Mouse (Mus musculus): ENCODE data around the gene Gm20388. TPM values are rescaled to one million over a fixed set of nuclear protein-coding genes. Genes with fewer than 3 reads are reported as not detected.

The Gm20388 gene
- polyA plus RNA-seq, 1 experiment from 2014 or later = 1.7 TPM

- 83% methylated on average over 4 of the region's 4 CpGs for WGBS
- Histone ChIP-seq H3K4me1 (replicated peaks) (peaks cover 36% of the 10 kb centered on the region), H3K9me3 (no peaks in the 10 kb centered on the region), H3K4me3 (no peak overlapping the region), H3K27me3 (ENCODE audit: insufficient read depth, poor library complexity, severe bottlenecking) (peaks cover 82% of the 10 kb centered on the region), H3K27ac (no peak overlapping the region), H3K36me3 (no peaks in the 10 kb centered on the region)
- no peak for DNase-seq (ENCODE audit: low spot score)
These were observed 2164.3 kb downstream of the Gm20388 start for GRCm38 (mm10) chr8:122074977-122075376.

GRCm38 (mm10) chr8:122076183-122076842 lies 2165.7 kb downstream of the Gm20388 start:
- WGBS = 60% methylated on average over 23 of the region's 23 CpGs

GRCm38 (mm10) chr8:122078321-122078720 lies 2167.7 kb downstream of the Gm20388 start:
- no peaks in the 10 kb centered on the region for H3K36me3 ChIP-seq
- peak overlapping the region; percentile 29; the same call in 1 of the 2 replicates for H3K27ac ChIP-seq
- no peaks in the 10 kb centered on the region for H3K9me3 ChIP-seq
- no peak overlapping the region for H3K4me3 ChIP-seq
- WGBS = 91% methylated on average over 12 of the region's 12 CpGs
- peaks cover 45% of the 10 kb centered on the region for H3K4me1 ChIP-seq (replicated peaks)
- peaks cover 93% of the 10 kb centered on the region for H3K27me3 ChIP-seq (ENCODE audit: insufficient read depth, poor library complexity, severe bottlenecking)
- no peak for DNase-seq (ENCODE audit: low spot score)

More at GRCm38 (mm10) chr8:122076183-122076842, 2165.7 kb downstream of the Gm20388 start:
- Histone ChIP-seq H3K27ac (no peak overlapping the region; the same call in 1 of the 2 replicates), H3K36me3 (no peaks in the 10 kb centered on the region), H3K9me3 (no peaks in the 10 kb centered on the region), H3K4me3 (no peak overlapping the region), H3K4me1 (replicated peaks) (peaks cover 43% of the 10 kb centered on the region), H3K27me3 (ENCODE audit: insufficient read depth, poor library complexity, severe bottlenecking) (peaks cover 85% of the 10 kb centered on the region)
- no peak for DNase-seq (ENCODE audit: low spot score)

GRCm38 (mm10) chr8:122079093-122079492 lies 2168.5 kb downstream of the Gm20388 start:
- H3K27ac ChIP-seq = no peak overlapping the region
- peaks cover 53% of the 10 kb centered on the region for H3K4me1 ChIP-seq (replicated peaks)
- 54% methylated on average over 6 of the region's 6 CpGs for WGBS
- H3K36me3 ChIP-seq = no peaks in the 10 kb centered on the region
- no peak for DNase-seq (ENCODE audit: low spot score)
- peaks cover 90% of the 10 kb centered on the region for H3K27me3 ChIP-seq (ENCODE audit: insufficient read depth, poor library complexity, severe bottlenecking)
- no peaks in the 10 kb centered on the region for H3K9me3 ChIP-seq
- no peak overlapping the region for H3K4me3 ChIP-seq

GRCm38 (mm10) chr8:122080347-122080746 lies 2169.7 kb downstream of the Gm20388 start:
- peaks cover 64% of the 10 kb centered on the region for H3K4me1 ChIP-seq (replicated peaks)
- H3K36me3 ChIP-seq = no peaks in the 10 kb centered on the region
- H3K9me3 ChIP-seq = no peaks in the 10 kb centered on the region
- H3K27ac ChIP-seq = peak overlapping the region; percentile 9; the same call in 1 of the 2 replicates
- 50% methylated on average over 5 of the region's 5 CpGs for WGBS
- DNase-seq (ENCODE audit: low spot score) = no peak
- H3K4me3 ChIP-seq = no peak overlapping the region
- peaks cover 87% of the 10 kb centered on the region for H3K27me3 ChIP-seq (ENCODE audit: insufficient read depth, poor library complexity, severe bottlenecking)

- Histone ChIP-seq H3K27me3 (ENCODE audit: insufficient read depth, poor library complexity, severe bottlenecking) (peaks cover 93% of the 10 kb centered on the region), H3K36me3 (no peaks in the 10 kb centered on the region), H3K9me3 (no peaks in the 10 kb centered on the region), H3K4me3 (no peak overlapping the region), H3K4me1 (replicated peaks) (peaks cover 60% of the 10 kb centered on the region), H3K27ac (peak overlapping the region; percentile 8; the same call in 1 of the 2 replicates)
- no peak for DNase-seq (ENCODE audit: low spot score)
- 84% methylated on average over 6 of the region's 6 CpGs for WGBS
These were observed 2172.8 kb downstream of the Gm20388 start for GRCm38 (mm10) chr8:122083401-122083800.

GRCm38 (mm10) chr8:122084145-122084544 lies 2173.5 kb downstream of the Gm20388 start:
- peak; percentile 62 for DNase-seq (ENCODE audit: low spot score)
- H3K36me3 ChIP-seq = no peaks in the 10 kb centered on the region
- H3K9me3 ChIP-seq = no peaks in the 10 kb centered on the region
- WGBS = 14% methylated on average over 3 of the region's 3 CpGs
- H3K4me3 ChIP-seq = no peak overlapping the region
- H3K27ac ChIP-seq = no peak overlapping the region
- peaks cover 53% of the 10 kb centered on the region for H3K4me1 ChIP-seq (replicated peaks)
- peaks cover 92% of the 10 kb centered on the region for H3K27me3 ChIP-seq (ENCODE audit: insufficient read depth, poor library complexity, severe bottlenecking)

GRCm38 (mm10) chr8:122084726-122085410 lies 2174.2 kb downstream of the Gm20388 start:
- H3K27ac ChIP-seq = no peak overlapping the region
- H3K36me3 ChIP-seq = no peaks in the 10 kb centered on the region
- H3K4me1 ChIP-seq (replicated peaks) = peaks cover 45% of the 10 kb centered on the region
- peaks cover 85% of the 10 kb centered on the region for H3K27me3 ChIP-seq (ENCODE audit: insufficient read depth, poor library complexity, severe bottlenecking)
- 64% methylated on average over 15 of the region's 15 CpGs for WGBS
- no peak overlapping the region for H3K4me3 ChIP-seq
- no peak for DNase-seq (ENCODE audit: low spot score)
- H3K9me3 ChIP-seq = no peaks in the 10 kb centered on the region

GRCm38 (mm10) chr8:122086064-122086463 lies 2175.4 kb downstream of the Gm20388 start:
- WGBS = 79% methylated on average over 12 of the region's 12 CpGs
- no peaks in the 10 kb centered on the region for H3K36me3 ChIP-seq
- DNase-seq (ENCODE audit: low spot score) = no peak

GRCm38 (mm10) chr8:122088631-122089030 lies 2178.0 kb downstream of the Gm20388 start:
- Histone ChIP-seq H3K36me3 (no peaks in the 10 kb centered on the region), H3K27me3 (ENCODE audit: insufficient read depth, poor library complexity, severe bottlenecking) (peaks cover 70% of the 10 kb centered on the region), H3K4me1 (replicated peaks) (peaks cover 44% of the 10 kb centered on the region), H3K4me3 (no peak overlapping the region), H3K9me3 (no peaks in the 10 kb centered on the region), H3K27ac (no peak overlapping the region)
- 83% methylated on average over 16 of the region's 16 CpGs for whole genome bisulfite sequencing
- no peak for DNase-seq (ENCODE audit: low spot score)

More at GRCm38 (mm10) chr8:122086064-122086463, 2175.4 kb downstream of the Gm20388 start:
- Histone ChIP-seq H3K27ac (no peak overlapping the region), H3K4me3 (no peak overlapping the region), H3K27me3 (ENCODE audit: insufficient read depth, poor library complexity, severe bottlenecking) (peaks cover 80% of the 10 kb centered on the region), H3K4me1 (replicated peaks) (peaks cover 37% of the 10 kb centered on the region), H3K9me3 (no peaks in the 10 kb centered on the region)

GRCm38 (mm10) chr8:122089186-122089700 lies 2178.6 kb downstream of the Gm20388 start:
- WGBS = 89% methylated on average over 7 of the region's 7 CpGs
- H3K27me3 ChIP-seq (ENCODE audit: insufficient read depth, poor library complexity, severe bottlenecking) = peaks cover 68% of the 10 kb centered on the region
- no peak for DNase-seq (ENCODE audit: low spot score)

GRCm38 (mm10) chr8:122092476-122092875 lies 2181.8 kb downstream of the Gm20388 start:
- Histone ChIP-seq H3K27me3 (ENCODE audit: insufficient read depth, poor library complexity, severe bottlenecking) (peaks cover 39% of the 10 kb centered on the region), H3K27ac (no peak overlapping the region), H3K4me1 (replicated peaks) (peaks cover 13% of the 10 kb centered on the region), H3K9me3 (no peaks in the 10 kb centered on the region), H3K36me3 (no peaks in the 10 kb centered on the region), H3K4me3 (no peak overlapping the region)
- 72% methylated on average over 5 of the region's 5 CpGs for WGBS
- DNase-seq (ENCODE audit: low spot score) = no peak

More at GRCm38 (mm10) chr8:122089186-122089700, 2178.6 kb downstream of the Gm20388 start:
- Histone ChIP-seq H3K36me3 (no peaks in the 10 kb centered on the region), H3K4me1 (replicated peaks) (peaks cover 38% of the 10 kb centered on the region), H3K27ac (no peak overlapping the region), H3K4me3 (no peak overlapping the region), H3K9me3 (no peaks in the 10 kb centered on the region)

- DNase-seq (ENCODE audit: low spot score) = no peak
These were observed 2188.1 kb downstream of the Gm20388 start for GRCm38 (mm10) chr8:122098766-122099165.

More at GRCm38 (mm10) chr8:122098766-122099165, 2188.1 kb downstream of the Gm20388 start:
- Histone ChIP-seq H3K4me1 (replicated peaks) (peaks cover 25% of the 10 kb centered on the region), H3K36me3 (no peaks in the 10 kb centered on the region), H3K9me3 (no peaks in the 10 kb centered on the region), H3K27ac (no peak overlapping the region), H3K27me3 (ENCODE audit: insufficient read depth, poor library complexity, severe bottlenecking) (0 out of 2 replicates have a peak, but pooled peaks cover 1% of the 10 kb centered on the region), H3K4me3 (no peak overlapping the region)
- WGBS = 75% methylated on average over 3 of the region's 3 CpGs

Measured in hindbrain, embryonic 10.5 days (tissue).